ENCODE assay signal across 13 mouse cellular contexts in genomic region chr10:97064546-97064945, GRCm38 (mm10).
A peak's percentile ranks its signal among the peaks of the same experiment; 100 is the strongest.
DNase-seq lines count a peak whose midpoint lies in the region.
"Had no signal": no experiment of that assay in that cellular context is flagged by ENCODE, and none has a peak within 500 bp of the region (broad histone marks: within the 10 kb centered on the region; RNA-seq: fewer than 3 reads in every experiment).

No protein-coding gene starts in this region.

- peak; percentile 43 for DNase-seq in cerebellum, adult 11 months
- no peak for DNase-seq in cerebellum, postnatal 14 days
- peak; percentile 66 for DNase-seq in brain, adult 2 months (ENCODE audit: low read depth, low spot score)
- peak; percentile 40 to 69 for DNase-seq in cerebellum, adult 18-20 months
- peak; percentile 83 for DNase-seq in cerebellum, adult 9-11 months
- DNase-seq in frontal cortex, adult 2 months (ENCODE audit: extremely low spot score in 1 of 2, low spot score in 1 of 2) = no peak
- no peak for DNase-seq in thymus, postnatal 10 days (ENCODE audit: low spot score in 2 of 2)
- DNase-seq: adrenal gland, adult 2 months; adrenal gland, postnatal 10 days; adrenal gland, postnatal 25 days; embryo, embryonic 11 days; forebrain, postnatal 0 days; gastrocnemius, adult 2 months had no signal

Comparison
In these comparisons a context has a peak if more than half of its experiments do, and no peak if none do; other contexts are left out.
1. DNase-seq: peak in cerebellum, adult 11 months (single experiment), brain, adult 2 months (single experiment), cerebellum, adult 18-20 months (2 of 2) and cerebellum, adult 9-11 months (single experiment); none in cerebellum, postnatal 14 days (0 of 2), frontal cortex, adult 2 months (0 of 2) and thymus, postnatal 10 days (0 of 2).